Mouse (Mus musculus) T-helper 17 cell (primary cell): Measurements from ENCODE around the gene Zfp950.
"Not testable (repeated sequence)": the region's sequence is repeated elsewhere in the genome, so short reads cannot be mapped to it uniquely, and the experiment has no call there.

ENCODE experiments used
- in situ Hi-C, 2 experiments: fragments of 300-600 bp; cut with MboI, MseI; formaldehyde crosslinking; loops; 1 replicate in 1 of 2; 2 replicates in 1 of 2; pipeline ENCODE4 v1.15.1; 2025; ENCODE audit warnings: high pct_unique_total_duplicates in 2 of 2

Gene Zfp950

GRCm38 (mm10) chr19:61140342-61141206, at the start of gene Zfp950:
Zfp950 (minus strand) TSS chr19:61140840.
- in situ Hi-C loops = no loop called here

- in situ Hi-C loops = not testable (repeated sequence)
Observed at GRCm38 (mm10) chr19:61183590-61183989, 43.0 kb upstream of the Zfp950 start, which contains the start of gene Gm6020. Gm6020 (plus strand) TSS chr19:61183890.

GRCm38 (mm10) chr19:61175756-61176324, 35.2 kb upstream of the Zfp950 start, which contains the start of gene Gm7102:
Gm7102 (minus strand) TSS chr19:61176309.
- in situ Hi-C loops = loop anchor here in 1 of 2 experiments (10.0 kb wide), 1 partner anchor 1181 kb away; no protein-coding TSS in a partner anchor

GRCm38 (mm10) chr19:61151701-61152420, 11.2 kb upstream of the Zfp950 start:
- in situ Hi-C loops = no loop called here

DNA sequence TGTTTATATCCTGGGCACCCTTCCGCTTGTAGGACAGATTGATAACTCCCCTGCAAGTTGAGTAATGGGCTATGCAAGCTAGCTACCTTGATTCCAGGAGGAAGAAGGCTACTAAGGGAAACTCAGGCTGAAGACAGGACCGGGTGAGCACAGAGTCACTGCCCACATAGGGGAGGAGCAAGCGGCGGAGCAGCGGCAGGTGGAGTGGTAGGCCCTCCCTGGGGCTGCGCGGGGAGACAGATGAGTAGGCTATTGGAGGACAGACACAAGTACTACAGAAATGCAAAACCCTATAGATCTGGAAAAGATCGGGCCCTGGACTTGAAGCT, 10.7 kb upstream of the Zfp950 start:
- in situ Hi-C loops = no loop called here

GRCm38 (mm10) chr19:61141299-61141698, 659 bp upstream of the Zfp950 start:
- in situ Hi-C loops = no loop called here

DNA sequence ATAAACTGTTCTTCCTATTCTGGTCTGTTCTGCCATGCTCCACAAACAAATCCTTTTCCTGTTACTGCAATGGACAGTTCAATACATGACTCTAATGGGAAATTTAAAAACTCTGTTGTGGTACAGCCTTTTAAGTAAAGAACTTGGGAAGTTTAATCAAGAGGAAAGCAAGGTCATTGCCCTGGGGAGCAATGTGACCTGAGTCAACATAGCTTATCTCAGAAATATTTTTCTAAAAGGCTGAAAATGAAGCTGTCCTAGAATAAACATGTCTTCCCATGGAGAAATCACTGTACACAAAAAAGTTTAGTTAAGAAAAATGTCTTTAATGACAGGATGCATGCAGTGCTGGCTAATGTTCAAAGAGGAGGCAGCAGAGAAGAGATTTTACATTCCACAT, 2.0 kb downstream of the Zfp950 start:
- in situ Hi-C loops = no loop called here

DNA sequence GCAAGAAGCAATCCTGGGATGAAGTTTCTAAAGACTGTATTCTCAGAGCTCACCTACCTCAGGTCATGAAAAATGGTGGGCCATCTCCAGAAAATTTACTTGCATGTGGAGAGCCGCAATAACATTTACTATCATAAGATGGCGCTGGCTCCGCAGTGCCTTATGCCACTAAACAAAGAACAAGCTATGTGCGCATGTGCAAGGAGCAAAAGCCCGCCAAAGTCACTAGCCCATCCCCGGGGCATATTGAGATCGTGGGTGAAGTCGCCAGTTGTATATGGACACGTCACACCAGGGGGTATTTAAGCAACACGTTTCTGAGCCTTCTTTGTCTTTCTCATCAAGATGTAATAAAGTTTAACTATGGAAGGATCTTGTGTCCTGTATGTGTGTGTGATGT, 9.5 kb downstream of the Zfp950 start:
- in situ Hi-C loops = no loop called here

GRCm38 (mm10) chr19:61110184-61110583, 30.5 kb downstream of the Zfp950 start:
- in situ Hi-C loops = loop anchor here in 1 of 2 experiments (10.0 kb wide), 1 partner anchor 735 kb away; no protein-coding TSS in a partner anchor

- in situ Hi-C loops = no loop called here
Observed at GRCm38 (mm10) chr19:61097764-61098163, 42.9 kb downstream of the Zfp950 start.

GRCm38 (mm10) chr19:61096776-61097175, 43.9 kb downstream of the Zfp950 start:
- in situ Hi-C loops = no loop called here

DNA sequence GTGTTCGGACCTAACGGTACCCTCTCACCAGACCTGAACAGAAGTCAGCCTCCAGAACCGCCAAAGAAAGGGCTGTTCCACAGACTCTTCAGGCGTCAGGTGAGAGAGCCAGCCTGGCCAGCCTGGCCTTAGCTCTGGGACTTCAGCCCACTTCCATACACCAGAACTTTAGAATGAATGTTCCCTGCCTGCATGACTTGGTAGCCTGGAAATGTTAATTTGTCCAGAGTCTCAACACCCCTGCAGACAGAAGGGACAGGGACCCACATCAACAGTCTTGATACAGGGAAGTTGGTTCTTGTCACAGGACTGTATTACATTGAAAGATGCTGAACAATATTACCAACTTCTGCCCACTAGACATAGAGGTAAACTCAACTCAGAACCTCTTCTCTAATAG, 50.1 kb downstream of the Zfp950 start:
- in situ Hi-C loops = no loop called here

GRCm38 (mm10) chr19:61089001-61089400, 51.6 kb downstream of the Zfp950 start:
- in situ Hi-C loops = no loop called here

- in situ Hi-C loops = no loop called here
Observed at GRCm38 (mm10) chr19:61087781-61088180, 52.9 kb downstream of the Zfp950 start.

DNA sequence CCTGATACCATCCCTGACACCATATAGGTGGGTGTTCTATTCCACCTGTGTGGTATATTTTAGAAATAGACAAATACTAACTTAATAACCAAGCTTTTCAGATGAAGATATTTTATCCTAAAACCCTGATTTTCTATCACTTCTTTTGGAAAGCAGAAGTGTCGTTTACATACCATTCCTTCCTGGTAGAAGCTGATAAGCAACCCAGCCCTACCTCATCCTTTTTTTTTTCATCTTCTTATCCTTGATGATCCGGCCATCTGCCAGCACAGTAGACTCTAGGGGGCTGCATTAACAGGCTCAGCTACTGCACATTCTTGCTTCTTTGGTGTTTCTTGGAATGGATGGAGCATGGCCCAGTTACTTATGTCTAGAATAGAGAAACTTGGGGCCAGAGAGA, 55.4 kb downstream of the Zfp950 start:
- in situ Hi-C loops = no loop called here

- in situ Hi-C loops = loop anchor here (5.0 kb wide), 3 partner anchors 197 to 247 kb away; partner anchors contain the start of gene Grk5 (in 2 of the 2)
Observed at GRCm38 (mm10) chr19:61084149-61084940, 56.3 kb downstream of the Zfp950 start.

DNA sequence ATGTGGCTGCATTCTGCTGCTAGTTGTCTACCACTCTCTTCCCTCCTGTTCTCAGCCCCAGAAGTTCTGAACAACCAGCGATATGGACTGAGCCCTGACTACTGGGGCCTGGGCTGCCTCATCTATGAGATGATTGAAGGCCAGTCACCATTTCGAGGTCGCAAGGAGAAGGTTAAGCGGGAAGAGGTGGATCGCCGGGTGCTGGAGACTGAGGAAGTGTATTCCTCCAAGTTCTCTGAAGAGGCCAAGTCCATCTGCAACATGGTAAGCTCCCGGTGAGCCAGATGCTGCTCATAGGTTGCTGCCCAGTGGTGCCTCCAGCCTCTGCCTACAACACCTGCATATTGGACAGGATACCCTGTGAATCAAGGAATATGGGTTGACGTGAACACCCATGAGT, 57.6 kb downstream of the Zfp950 start:
- in situ Hi-C loops = loop anchor here (5.0 kb wide), 3 partner anchors 196 to 246 kb away; partner anchors contain the start of gene Grk5 (in 2 of the 2)

DNA sequence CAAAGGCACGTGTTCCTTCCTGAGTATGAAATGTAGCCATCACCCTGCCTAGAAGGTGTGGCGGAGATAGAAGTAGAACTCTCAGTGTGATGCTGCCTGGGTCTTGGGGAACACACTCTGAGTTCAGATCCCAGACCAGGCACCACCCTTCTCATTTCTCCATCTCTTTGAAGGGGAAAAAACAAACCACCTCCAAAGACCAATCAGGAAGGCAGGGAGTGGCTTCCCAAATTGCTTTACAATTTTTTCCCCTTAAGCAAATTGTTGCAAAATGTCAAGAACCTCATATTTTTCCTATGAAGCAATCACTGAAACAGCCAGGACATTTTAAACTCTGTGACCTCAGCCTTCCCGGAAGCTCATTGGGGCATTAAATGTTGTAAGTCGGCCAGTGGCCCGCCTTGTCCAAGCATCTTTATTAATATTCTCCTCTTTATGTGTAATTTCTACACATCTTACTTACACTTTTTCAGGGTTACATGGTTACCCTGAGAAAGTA, 60.3 kb downstream of the Zfp950 start:
- in situ Hi-C loops = loop anchor here (5.0 kb wide), 3 partner anchors 193 to 243 kb away; partner anchors contain the start of gene Grk5 (in 2 of the 2)

DNA sequence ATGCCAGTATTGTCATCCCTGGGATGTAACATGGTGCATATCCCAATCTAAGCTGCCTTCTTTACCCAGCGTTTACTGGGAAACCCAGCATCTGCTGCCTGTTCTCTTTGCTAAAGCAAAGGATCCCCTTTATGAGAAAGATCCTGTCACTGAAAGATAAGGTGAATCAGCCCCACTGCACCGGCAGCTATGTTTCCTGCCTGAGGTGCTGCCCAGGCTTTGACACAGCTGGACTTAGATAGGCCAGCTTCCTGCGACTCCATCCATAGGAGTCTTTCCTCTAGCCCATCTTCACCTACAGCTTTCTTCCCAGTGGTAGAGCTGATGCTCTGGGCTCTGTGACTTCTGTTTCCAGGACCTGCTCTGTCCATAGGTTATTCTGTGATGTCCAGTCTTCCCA, 62.0 kb downstream of the Zfp950 start:
- in situ Hi-C loops = no loop called here

DNA sequence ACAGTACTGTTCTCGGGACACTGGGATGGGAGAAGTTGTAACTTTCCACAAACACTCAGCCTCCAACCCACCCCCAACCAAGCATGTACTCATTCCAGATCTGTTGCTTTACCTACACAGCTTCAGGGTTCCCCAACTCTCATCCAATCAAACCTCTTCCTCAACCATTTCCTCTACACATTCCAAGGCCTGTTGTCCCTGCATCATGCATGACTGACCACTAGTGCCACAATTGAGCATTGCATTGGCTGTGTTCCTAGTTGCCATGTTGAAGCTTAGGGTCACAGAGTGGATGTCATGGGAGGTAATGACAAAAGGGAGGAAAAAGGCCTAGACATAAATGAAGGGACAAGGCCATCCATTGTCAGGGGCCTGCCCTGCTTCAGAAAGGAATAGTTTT, 75.6 kb downstream of the Zfp950 start:
- in situ Hi-C loops = no loop called here

GRCm38 (mm10) chr19:61064386-61064785, 76.3 kb downstream of the Zfp950 start:
- in situ Hi-C loops = no loop called here
